Mouse (Mus musculus): ENCODE data around the gene Kmo. TPM values are rescaled to one million over a fixed set of nuclear protein-coding genes. Genes with fewer than 3 reads are reported as not detected.

Gene Kmo
- polyA plus RNA-seq, 1 experiment = 0.08 TPM

DNA sequence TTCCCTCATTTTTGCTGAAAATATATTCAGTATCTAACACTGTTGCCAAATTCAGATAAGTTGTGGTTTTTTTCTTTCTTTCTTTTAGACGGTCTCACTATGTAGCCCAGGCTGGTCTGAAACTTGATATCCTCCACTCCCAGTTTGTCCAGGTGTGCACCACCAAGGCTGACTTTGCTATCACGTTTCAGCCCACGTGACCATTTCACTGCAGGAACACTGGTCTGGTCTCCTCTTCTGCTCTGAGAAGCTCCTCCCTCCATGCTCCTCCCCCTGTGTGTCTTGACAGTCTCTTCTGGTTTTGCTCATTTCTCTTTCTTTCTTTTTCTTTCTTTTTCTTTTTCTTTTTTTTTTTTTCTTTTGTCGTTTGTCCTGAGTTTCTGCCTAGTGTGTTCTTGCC is 79.6 kb downstream of the Kmo start:
- no peak for TF ChIP-seq CTCF (IDR thresholded peaks at IDR 0.05; ENCODE audit: borderline replicate concordance, extremely low read depth, insufficient read depth, insufficient read length)
- no peak for TF ChIP-seq POLR2A (IDR thresholded peaks at IDR 0.05; ENCODE audit: borderline replicate concordance, extremely low read depth, insufficient read depth, insufficient read length, poor library complexity, severe bottlenecking)
- DNase-seq (ENCODE audit: low read depth) = no peak

DNA sequence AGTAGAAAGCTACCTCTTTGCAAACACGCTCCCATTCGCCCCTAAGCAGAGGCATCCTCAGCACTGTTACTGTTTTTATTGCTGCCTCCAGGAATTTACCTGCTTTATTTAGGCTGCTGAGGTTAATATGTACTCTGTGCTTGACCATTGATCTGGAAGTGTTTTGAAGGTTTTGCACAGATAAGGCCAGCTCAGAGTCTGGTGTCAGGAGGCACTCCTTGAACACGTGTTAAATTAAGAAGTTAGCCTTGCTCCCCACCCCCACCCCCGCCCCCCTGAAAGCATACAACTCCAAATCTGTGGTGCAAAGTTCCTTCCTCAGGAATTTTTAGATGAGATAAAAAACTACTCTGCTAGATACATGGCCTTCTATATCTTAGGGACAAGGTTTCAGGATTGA is 81.0 kb downstream of the Kmo start:
- TF ChIP-seq POLR2A (IDR thresholded peaks at IDR 0.05; ENCODE audit: borderline replicate concordance, extremely low read depth, insufficient read depth, insufficient read length, poor library complexity, severe bottlenecking) = no peak
- no peak for TF ChIP-seq CTCF (IDR thresholded peaks at IDR 0.05; ENCODE audit: borderline replicate concordance, extremely low read depth, insufficient read depth, insufficient read length)
- DNase-seq (ENCODE audit: low read depth) = no peak

GRCm38 (mm10) chr1:175707599-175707998 is 87.4 kb downstream of the Kmo start:
- no peak for DNase-seq (ENCODE audit: low read depth)
- TF ChIP-seq CTCF (IDR thresholded peaks at IDR 0.05; ENCODE audit: borderline replicate concordance, extremely low read depth, insufficient read depth, insufficient read length) = no peak
- TF ChIP-seq POLR2A (IDR thresholded peaks at IDR 0.05; ENCODE audit: borderline replicate concordance, extremely low read depth, insufficient read depth, insufficient read length, poor library complexity, severe bottlenecking) = no peak

- no peak for TF ChIP-seq CTCF (IDR thresholded peaks at IDR 0.05; ENCODE audit: borderline replicate concordance, extremely low read depth, insufficient read depth, insufficient read length)
- no peak for TF ChIP-seq POLR2A (IDR thresholded peaks at IDR 0.05; ENCODE audit: borderline replicate concordance, extremely low read depth, insufficient read depth, insufficient read length, poor library complexity, severe bottlenecking)
- DNase-seq (ENCODE audit: low read depth) = no peak
These were observed 87.8 kb downstream of the Kmo start for GRCm38 (mm10) chr1:175708013-175708412.

Other genes starting within 250 kb of the Kmo start
- gene Rgs7, start 127.9 kb upstream of the Kmo start, polyA plus RNA-seq (2012; rRNA removed) = 15.2 and 22.5 TPM in 2 replicates
- gene Fh1, start 5.3 kb downstream of the Kmo start, polyA plus RNA-seq (2012; rRNA removed) = 61.7 and 62.5 TPM in 2 replicates
- 3.5 and 4.5 TPM in 2 replicates for gene Opn3, start 72.4 kb downstream of the Kmo start, polyA plus RNA-seq (2012; rRNA removed)
- gene Chml, start 72.5 kb downstream of the Kmo start, polyA plus RNA-seq (2012; rRNA removed) = 4.3 and 5.2 TPM in 2 replicates
- gene Wdr64, start 78.2 kb downstream of the Kmo start, polyA plus RNA-seq (2012; rRNA removed) = 0.03 and 0.04 TPM in 2 replicates

Data from brain, embryonic 14.5 days (tissue).